Mouse (Mus musculus) limb, embryonic 13.5 days (tissue): ENCODE results near the gene Znrf3. TPM values are rescaled to one million over a fixed set of nuclear protein-coding genes. Genes with fewer than 3 reads are reported as not detected.

Source experiments
- ATAC-seq: fragments of 200-750 bp; cut with Nextera tagmentation; 2 replicates; pipeline ENCODE4 v1.8.0; 2017; ENCODE audit warnings: low read depth, moderate number of reproducible peaks, moderate TSS enrichment; ENCODE audit not compliant: low FRiP score
- H3K27ac ChIP-seq: fragments of 300-500 bp; sonication (generic); 2 replicates; pipeline ENCODE4 v1.5.1; 2015; ENCODE audit warnings: inconsistent platforms, mild to moderate bottlenecking, moderate library complexity
- H3K27me3 ChIP-seq: fragments of 300-500 bp; sonication (generic); 2 replicates; pipeline ENCODE4 v1.6.1; 2015; ENCODE audit warnings: mild to moderate bottlenecking, inconsistent platforms
- H3K36me3 ChIP-seq: fragments of 300-500 bp; sonication (generic); 2 replicates; pipeline ENCODE4 v1.6.1; 2015; ENCODE audit warnings: inconsistent platforms, mild to moderate bottlenecking, moderate library complexity
- H3K4me1 ChIP-seq: fragments of 300-500 bp; sonication (generic); 2 replicates; pipeline ENCODE4 v1.6.1; 2015; ENCODE audit warnings: inconsistent platforms
- H3K4me2 ChIP-seq: fragments of 300-500 bp; sonication (generic); replicated peaks from 2 replicates; pipeline ENCODE4 v1.6.1; 2015; ENCODE audit warnings: inconsistent platforms, mild to moderate bottlenecking, moderate library complexity
- H3K4me3 ChIP-seq: fragments of 300-500 bp; sonication (generic); 2 replicates; pipeline ENCODE4 v1.5.1; 2015; ENCODE audit warnings: moderate library complexity, mild to moderate bottlenecking, inconsistent platforms
- H3K9ac ChIP-seq: fragments of 300-500 bp; sonication (generic); 2 replicates; pipeline ENCODE4 v1.6.1; 2015; ENCODE audit warnings: mild to moderate bottlenecking, inconsistent platforms
- H3K9me3 ChIP-seq: fragments of 300-500 bp; sonication (generic); 2 replicates; pipeline ENCODE4 v1.6.1; 2016; ENCODE audit warnings: inconsistent platforms
- WGBS: fragments of 180-500 bp; shearing (Covaris S2); methylation state at CpG from one replicate; pipeline ENCODE4 v1.1.7; 2015; 5-methylcytosine and 5-hydroxymethylcytosine counted together
- polyA plus RNA-seq: library from polyadenylated mRNA; unstranded; fragments of >200 nt; fragmentation: Nextera tagmentation; extraction: Ambion mirVana; gene quantifications from 2 replicates; pipeline ENCODE4 v1.2.1, GENCODE M21; 2015

The Znrf3 gene
- polyA plus RNA-seq, 1 experiment from 2014 or later = 14.8 TPM

DNA sequence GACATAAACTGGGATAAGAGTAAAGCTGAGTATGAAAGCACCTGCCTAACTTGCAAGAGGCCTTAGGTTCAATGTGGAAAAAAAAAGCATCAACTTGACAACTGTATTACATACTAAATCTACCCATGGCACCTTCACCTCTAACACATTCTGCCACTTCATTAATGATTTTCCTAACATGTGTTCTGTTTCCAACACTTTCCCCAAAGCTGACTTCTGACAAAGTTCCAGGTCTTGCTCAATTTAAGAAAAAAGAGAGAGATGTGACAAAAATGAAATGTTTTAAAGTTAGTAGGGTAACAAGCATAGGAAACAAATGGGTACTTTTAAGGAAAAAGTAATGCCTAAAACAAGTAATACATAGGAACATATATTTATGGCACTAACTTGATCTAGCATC is 76.2 kb downstream of the Znrf3 start:
- H3K4me2 ChIP-seq = no peak overlapping the region
- H3K4me3 ChIP-seq = no peak overlapping the region
- no peak overlapping the region for H3K9ac ChIP-seq
- no peaks in the 10 kb centered on the region for H3K9me3 ChIP-seq
- no peaks in the 10 kb centered on the region for H3K36me3 ChIP-seq
- no peak for ATAC-seq
- no peak overlapping the region for H3K27ac ChIP-seq
- H3K4me1 ChIP-seq = 0 out of 2 replicates have a peak, but pooled peaks cover 3% of the 10 kb centered on the region
- H3K27me3 ChIP-seq = no peaks in the 10 kb centered on the region

DNA sequence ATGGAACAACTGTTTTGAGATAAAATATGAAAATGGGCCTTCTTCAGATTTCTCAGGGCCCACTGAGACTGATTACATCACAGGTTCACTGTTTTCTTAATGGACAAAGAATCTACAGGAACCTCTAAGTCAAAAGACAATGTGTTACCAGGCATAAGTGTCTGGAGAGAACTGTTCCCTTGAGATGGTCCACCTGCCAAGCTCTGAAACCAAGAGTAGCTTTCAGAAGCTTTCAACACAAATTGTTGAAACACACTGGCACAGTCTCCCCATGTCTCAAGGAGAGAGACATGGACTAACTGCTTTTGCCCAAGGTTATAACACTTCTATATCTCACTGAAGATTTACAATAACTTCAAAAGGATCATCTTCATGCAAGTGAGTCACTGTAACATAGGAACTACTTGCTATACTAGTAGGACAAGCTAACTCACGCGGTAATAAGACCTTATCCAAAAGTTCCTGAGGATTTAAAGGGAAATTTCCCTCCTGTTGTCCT is 89.3 kb downstream of the Znrf3 start:
- WGBS = 92% methylated on average over 2 of the region's 2 CpGs
- H3K9ac ChIP-seq = no peak overlapping the region
- no peak overlapping the region for H3K4me2 ChIP-seq
- no peaks in the 10 kb centered on the region for H3K27me3 ChIP-seq
- H3K27ac ChIP-seq = no peak overlapping the region
- ATAC-seq = no peak
- H3K4me3 ChIP-seq = no peak overlapping the region
- H3K9me3 ChIP-seq = no peaks in the 10 kb centered on the region
- no peaks in the 10 kb centered on the region for H3K4me1 ChIP-seq
- H3K36me3 ChIP-seq = no peaks in the 10 kb centered on the region

GRCm38 (mm10) chr11:5354753-5355152 is 89.9 kb downstream of the Znrf3 start:
- H3K27ac ChIP-seq = no peak overlapping the region
- no peaks in the 10 kb centered on the region for H3K9me3 ChIP-seq
- WGBS = 97% methylated on average over 1 of the region's 1 CpGs
- H3K4me3 ChIP-seq = no peak overlapping the region
- no peak overlapping the region for H3K9ac ChIP-seq
- no peak for ATAC-seq
- no peak overlapping the region for H3K4me2 ChIP-seq
- H3K36me3 ChIP-seq = no peaks in the 10 kb centered on the region
- H3K27me3 ChIP-seq = no peaks in the 10 kb centered on the region
- no peaks in the 10 kb centered on the region for H3K4me1 ChIP-seq

DNA sequence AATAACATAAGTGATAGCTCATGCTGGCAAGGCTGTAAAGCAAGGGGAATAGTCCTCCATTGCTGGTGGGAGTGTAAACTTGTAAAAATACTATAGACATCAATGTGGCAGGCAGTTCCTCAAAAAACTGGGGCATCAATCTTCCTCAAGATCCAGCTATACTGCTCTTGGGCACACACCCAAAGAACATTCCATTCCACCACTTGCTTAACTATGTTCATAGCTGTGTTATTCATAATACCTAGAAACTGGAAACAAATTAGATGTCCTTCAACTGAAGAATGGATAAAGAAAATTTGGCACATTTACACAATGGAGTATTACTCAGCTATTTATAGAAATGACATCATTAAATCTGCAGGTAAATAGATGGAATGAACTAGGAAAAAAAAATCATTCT is 91.6 kb downstream of the Znrf3 start:
- Histone ChIP-seq H3K9me3 (no peaks in the 10 kb centered on the region), H3K36me3 (no peaks in the 10 kb centered on the region), H3K4me1 (0 out of 2 replicates have a peak, but pooled peaks cover 1% of the 10 kb centered on the region), H3K4me3 (no peak overlapping the region), H3K4me2 (no peak overlapping the region), H3K27ac (no peak overlapping the region), H3K27me3 (no peaks in the 10 kb centered on the region), H3K9ac (no peak overlapping the region)
- no peak for ATAC-seq

- Histone ChIP-seq H3K27me3 (no peaks in the 10 kb centered on the region), H3K4me3 (no peak overlapping the region), H3K9ac (no peak overlapping the region), H3K4me1 (0 out of 2 replicates have a peak, but pooled peaks cover 4% of the 10 kb centered on the region), H3K36me3 (no peaks in the 10 kb centered on the region), H3K4me2 (no peak overlapping the region), H3K27ac (no peak overlapping the region), H3K9me3 (no peaks in the 10 kb centered on the region)
- 94% methylated on average over 5 of the region's 5 CpGs for WGBS
- no peak for ATAC-seq
Measured at GRCm38 (mm10) chr11:5349483-5349882, 95.2 kb downstream of the Znrf3 start.

- Histone ChIP-seq H3K4me3 (no peak overlapping the region), H3K36me3 (no peaks in the 10 kb centered on the region), H3K9ac (no peak overlapping the region), H3K4me1 (0 out of 2 replicates have a peak, but pooled peaks cover 4% of the 10 kb centered on the region), H3K27me3 (no peaks in the 10 kb centered on the region), H3K27ac (no peak overlapping the region), H3K9me3 (no peaks in the 10 kb centered on the region), H3K4me2 (no peak overlapping the region)
- 64% methylated on average over 4 of the region's 4 CpGs for WGBS
- no peak for ATAC-seq
Measured at GRCm38 (mm10) chr11:5346845-5347640, 97.6 kb downstream of the Znrf3 start.

DNA sequence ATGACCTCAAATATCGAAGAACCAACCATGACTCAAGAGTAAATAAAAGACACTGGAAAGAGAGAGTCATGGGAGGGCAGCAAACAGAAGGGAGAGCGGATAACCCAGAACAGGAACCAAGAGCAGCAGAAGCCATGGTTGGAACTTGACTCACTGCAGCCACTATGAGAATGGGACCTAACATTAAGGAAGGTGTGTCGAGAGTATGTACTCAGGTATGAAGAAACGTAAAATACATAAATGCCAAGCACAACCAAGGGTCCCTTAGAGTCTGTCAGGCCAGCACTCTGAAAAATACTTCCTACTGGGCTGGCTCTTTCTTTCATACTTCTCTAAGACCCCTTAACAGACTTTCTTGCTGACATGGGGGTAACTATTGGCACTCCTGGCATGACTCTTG is 100.9 kb downstream of the Znrf3 start:
- Histone ChIP-seq H3K27ac (no peak overlapping the region), H3K9me3 (no peaks in the 10 kb centered on the region), H3K4me1 (0 out of 2 replicates have a peak, but pooled peaks cover 4% of the 10 kb centered on the region), H3K27me3 (no peaks in the 10 kb centered on the region), H3K36me3 (no peaks in the 10 kb centered on the region), H3K4me2 (no peak overlapping the region), H3K9ac (no peak overlapping the region), H3K4me3 (no peak overlapping the region)
- 92% methylated on average over 4 of the region's 4 CpGs for WGBS
- ATAC-seq = no peak

- Histone ChIP-seq H3K9ac (no peak overlapping the region), H3K36me3 (peaks cover 6% of the 10 kb centered on the region; the same call in 1 of the 2 replicates), H3K27ac (no peak overlapping the region), H3K27me3 (no peaks in the 10 kb centered on the region), H3K4me1 (no peaks in the 10 kb centered on the region), H3K4me3 (no peak overlapping the region), H3K4me2 (no peak overlapping the region), H3K9me3 (no peaks in the 10 kb centered on the region)
- ATAC-seq = no peak
- WGBS = 91% methylated on average over 1 of the region's 1 CpGs
Measured at GRCm38 (mm10) chr11:5339732-5340131, 104.9 kb downstream of the Znrf3 start.

- no peak for ATAC-seq
Measured at GRCm38 (mm10) chr11:5336852-5337251, 107.8 kb downstream of the Znrf3 start.

DNA sequence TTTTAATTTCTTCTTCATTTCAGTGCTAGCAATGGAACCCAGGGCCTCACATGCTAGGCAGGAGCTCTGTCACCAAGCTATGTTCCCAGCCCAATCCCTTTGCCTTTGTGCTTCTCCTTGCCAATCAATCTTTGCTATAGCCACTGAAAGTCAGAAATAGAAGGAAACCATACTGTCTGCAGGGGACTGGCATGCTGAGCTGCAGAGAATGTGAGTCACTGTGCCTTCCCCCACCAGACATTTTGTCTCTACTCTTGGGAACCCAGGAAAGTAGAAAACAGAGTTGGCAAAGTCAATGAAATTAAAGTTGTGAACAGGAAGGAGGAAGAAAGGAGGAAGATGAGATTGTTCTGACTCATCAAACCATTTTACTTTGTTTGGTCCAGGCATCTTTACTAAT is 108.4 kb downstream of the Znrf3 start:
- no peak overlapping the region for H3K4me2 ChIP-seq
- no peak overlapping the region for H3K9ac ChIP-seq
- H3K27me3 ChIP-seq = no peaks in the 10 kb centered on the region
- H3K9me3 ChIP-seq = no peaks in the 10 kb centered on the region
- no peak overlapping the region for H3K27ac ChIP-seq
- no peaks in the 10 kb centered on the region for H3K4me1 ChIP-seq
- no peak for ATAC-seq
- peaks cover 17% of the 10 kb centered on the region; the same call in 1 of the 2 replicates for H3K36me3 ChIP-seq
- no peak overlapping the region for H3K4me3 ChIP-seq

More at GRCm38 (mm10) chr11:5336852-5337251, 107.8 kb downstream of the Znrf3 start:
- no peak overlapping the region for H3K4me2 ChIP-seq
- H3K9me3 ChIP-seq = no peaks in the 10 kb centered on the region
- peaks cover 12% of the 10 kb centered on the region; the same call in 1 of the 2 replicates for H3K36me3 ChIP-seq
- H3K27ac ChIP-seq = no peak overlapping the region
- no peak overlapping the region for H3K4me3 ChIP-seq
- H3K27me3 ChIP-seq = no peaks in the 10 kb centered on the region
- H3K9ac ChIP-seq = no peak overlapping the region
- WGBS = 88% methylated on average over 7 of the region's 7 CpGs
- no peaks in the 10 kb centered on the region for H3K4me1 ChIP-seq

GRCm38 (mm10) chr11:5330851-5331250 is 113.8 kb downstream of the Znrf3 start:
- H3K27ac ChIP-seq = no peak overlapping the region
- no peak overlapping the region for H3K4me2 ChIP-seq
- no peaks in the 10 kb centered on the region for H3K4me1 ChIP-seq
- H3K9me3 ChIP-seq = no peaks in the 10 kb centered on the region
- no peaks in the 10 kb centered on the region for H3K27me3 ChIP-seq
- H3K9ac ChIP-seq = no peak overlapping the region
- no peak overlapping the region for H3K4me3 ChIP-seq
- ATAC-seq = no peak
- WGBS = 91% methylated on average over 4 of the region's 4 CpGs
- peaks cover 19% of the 10 kb centered on the region; the same call in 1 of the 2 replicates for H3K36me3 ChIP-seq

DNA sequence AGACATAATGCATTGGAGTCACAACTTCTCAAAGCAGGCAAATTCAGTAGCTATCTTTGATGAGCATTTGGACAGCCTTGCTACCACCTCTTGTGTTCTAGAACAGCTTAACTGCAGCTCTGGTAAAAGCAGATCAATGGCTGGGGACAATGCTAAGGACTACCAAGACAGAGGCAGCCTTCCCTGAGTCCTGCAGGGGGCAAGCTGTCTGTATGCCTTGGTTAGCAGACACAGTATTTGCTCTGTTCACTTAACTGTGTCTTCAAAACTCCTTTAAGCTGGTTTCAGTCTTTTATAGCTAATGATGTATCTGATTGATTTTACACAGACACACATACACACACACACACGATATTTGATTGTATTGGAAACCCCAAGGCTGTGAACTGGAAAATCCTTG is 117.0 kb downstream of the Znrf3 start:
- ATAC-seq = no peak
- 80% methylated on average over 1 of the region's 1 CpGs for WGBS

DNA sequence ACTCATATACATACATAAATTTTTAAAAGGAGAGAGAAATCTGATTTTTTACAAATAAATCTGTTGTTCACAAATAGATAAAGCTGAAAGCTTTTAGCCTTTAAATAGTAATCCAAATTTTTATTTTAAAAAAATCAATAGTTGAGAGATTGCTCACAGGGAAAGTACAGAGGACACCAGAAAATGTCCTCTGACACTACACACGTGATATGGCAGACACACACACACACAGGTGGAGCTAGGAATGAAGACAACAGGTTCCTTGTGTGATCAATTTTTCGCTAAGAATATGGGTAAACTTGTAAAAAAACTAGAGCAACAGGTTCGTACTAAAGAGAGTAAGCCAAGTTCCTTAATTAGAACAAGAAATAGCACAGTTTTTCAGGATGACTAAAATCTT is 118.4 kb downstream of the Znrf3 start:
- Histone ChIP-seq H3K9me3 (no peaks in the 10 kb centered on the region), H3K4me1 (no peaks in the 10 kb centered on the region), H3K9ac (no peak overlapping the region), H3K36me3 (peaks cover 8% of the 10 kb centered on the region; the same call in 1 of the 2 replicates), H3K4me2 (no peak overlapping the region), H3K27me3 (no peaks in the 10 kb centered on the region), H3K27ac (no peak overlapping the region), H3K4me3 (no peak overlapping the region)
- ATAC-seq = no peak
- WGBS = 80% methylated on average over 3 of the region's 3 CpGs

More for the DNA sequence above, 117.0 kb downstream of the Znrf3 start:
- peaks cover 19% of the 10 kb centered on the region; the same call in 1 of the 2 replicates for H3K36me3 ChIP-seq
- H3K27me3 ChIP-seq = no peaks in the 10 kb centered on the region
- no peak overlapping the region for H3K9ac ChIP-seq
- H3K4me2 ChIP-seq = no peak overlapping the region
- no peak overlapping the region for H3K4me3 ChIP-seq
- no peaks in the 10 kb centered on the region for H3K4me1 ChIP-seq
- no peaks in the 10 kb centered on the region for H3K9me3 ChIP-seq
- H3K27ac ChIP-seq = no peak overlapping the region
